Mouse (Mus musculus) right cerebral cortex, postnatal 14 days (tissue): Measurements from ENCODE around the gene Atf1.
"Not testable (repeated sequence)": the region's sequence is repeated elsewhere in the genome, so short reads cannot be mapped to it uniquely, and the experiment has no call there.

ENCODE experiments used
- DNase-seq: peaks from one replicate; pipeline ENCODE4 v3.0.0; 2022

Gene Atf1

DNA sequence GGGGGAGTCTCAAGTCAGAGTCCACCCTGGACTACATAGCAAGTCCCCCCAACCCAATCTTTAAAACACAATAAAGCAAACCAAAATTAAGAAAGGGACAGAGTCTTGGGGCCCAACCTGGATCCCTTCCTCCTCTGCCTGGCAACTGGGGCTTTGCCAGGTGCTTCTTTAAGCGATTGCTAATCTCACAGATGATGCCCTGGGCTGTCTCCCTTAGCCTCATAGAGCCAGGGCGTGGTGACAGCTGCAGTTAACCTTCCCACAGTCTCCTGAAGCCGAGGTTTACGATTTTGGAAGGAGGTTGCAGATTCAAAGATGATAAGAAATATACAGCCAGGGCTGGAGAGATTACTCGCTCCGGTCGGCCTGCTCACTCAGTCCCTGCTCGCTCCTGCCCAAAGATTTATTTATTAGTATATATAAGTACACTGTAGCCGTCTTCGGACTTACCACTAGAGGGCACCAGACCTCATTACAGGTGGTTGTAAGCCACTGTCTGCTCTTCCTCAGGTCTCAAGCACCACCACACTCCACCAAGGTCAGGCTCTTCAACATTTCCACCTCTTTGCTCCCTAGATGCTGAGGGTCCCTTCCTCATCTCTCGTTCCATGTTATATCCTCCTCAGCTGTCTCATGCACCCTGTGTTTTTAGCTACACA lies 79.9 kb downstream of the Atf1 start:
- DNase-seq = not testable (repeated sequence)
